Mouse (Mus musculus) hematopoietic stem cell, adult 5-6 weeks (primary cell): ENCODE results near the gene Rpl19. TPM values are rescaled to one million over a fixed set of nuclear protein-coding genes. Genes with fewer than 3 reads are reported as not detected.

Source experiments
- ATAC-seq, 2 experiments: fragments of 125-278 bp in 1 of 2; replicated peaks in 1 of 2; 2 replicates each; pipeline ENCODE4 v1.8.0; 2016 to 2017; ENCODE audit warnings: inconsistent platforms in 2 of 2, mild to moderate bottlenecking in 2 of 2, moderate number of reproducible peaks in 2 of 2, low read depth in 1 of 2, moderate TSS enrichment in 1 of 2; ENCODE audit not compliant: low FRiP score in 2 of 2, poor library complexity in 2 of 2, severe bottlenecking in 2 of 2, insufficient read depth in 1 of 2, low TSS enrichment in 1 of 2
- total RNA-seq: library from RNA; stranded (forward); fragments of 172-1452, 232-1000 nt; gene quantifications from 2 replicates; pipeline ENCODE4 v1.2.3, GENCODE M21; 2017

The Rpl19 gene
- total RNA-seq, 1 experiment from 2014 or later = 1,707 TPM

GRCm38 (mm10) chr11:98037871-98038270 lies 11.4 kb downstream of the Rpl19 start:
- ATAC-seq = no peak

DNA sequence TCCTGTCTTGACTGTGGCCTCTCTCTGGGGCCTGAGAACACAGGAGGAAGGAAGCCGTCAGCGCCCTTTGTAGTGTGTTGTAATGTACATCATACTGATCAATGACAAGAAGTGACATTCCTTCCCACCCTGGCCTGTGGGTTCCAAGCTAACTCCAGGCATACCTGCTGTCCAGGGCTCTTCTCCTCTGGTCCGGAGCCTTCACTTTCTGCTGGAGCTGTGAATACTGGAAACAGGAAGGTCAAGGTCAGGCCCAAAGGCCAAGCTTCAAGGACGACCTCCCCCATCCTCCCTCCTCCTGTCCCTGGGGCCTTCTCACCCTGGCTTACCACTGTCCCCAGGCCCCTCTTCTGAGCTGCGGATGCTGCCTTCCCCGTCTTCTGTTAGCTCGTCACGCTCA lies 14.5 kb downstream of the Rpl19 start:
- no peak for ATAC-seq

- no peak for ATAC-seq
Measured at GRCm38 (mm10) chr11:98042741-98043140, 16.2 kb downstream of the Rpl19 start.

DNA sequence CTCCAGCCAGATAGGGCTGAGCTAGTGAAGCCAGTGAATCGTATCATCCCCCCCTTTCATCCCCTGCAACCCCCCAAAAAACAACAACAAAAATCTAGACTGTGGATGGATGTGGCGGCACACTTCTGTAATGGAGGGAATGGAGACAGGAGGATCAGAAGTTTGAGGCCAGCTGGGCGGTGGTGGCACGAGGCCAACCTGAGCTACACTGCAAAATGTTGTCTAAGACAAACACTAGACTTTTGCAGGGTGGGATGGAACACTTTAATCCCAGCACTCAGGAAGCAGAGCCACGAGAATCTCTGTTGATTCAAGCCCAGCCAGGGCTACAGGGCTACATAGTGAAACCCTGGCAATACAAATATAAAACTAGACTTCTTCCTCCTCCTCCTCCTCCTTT lies 17.6 kb downstream of the Rpl19 start:
- no peak for ATAC-seq

- no peak for ATAC-seq
Measured at GRCm38 (mm10) chr11:98045596-98045995, 19.1 kb downstream of the Rpl19 start.

DNA sequence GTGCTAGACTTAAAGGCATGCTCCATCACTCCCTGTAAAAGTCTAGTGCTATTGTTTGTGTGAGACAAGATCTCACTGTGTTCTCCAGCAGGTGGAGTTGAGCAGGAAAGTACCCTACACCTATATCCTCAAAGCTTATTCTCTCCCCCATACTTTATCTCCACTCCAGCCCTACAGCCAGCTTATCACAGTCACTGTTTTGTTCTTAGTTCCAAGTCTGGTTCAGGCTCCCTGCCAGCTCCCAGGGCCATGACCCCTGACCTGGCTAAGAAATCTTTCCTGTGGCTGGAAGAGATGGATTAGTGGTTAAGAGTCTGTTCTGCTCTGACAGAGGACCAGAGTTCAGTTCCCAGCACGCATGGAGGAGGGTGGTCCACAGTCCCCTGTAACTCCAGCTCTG lies 20.0 kb downstream of the Rpl19 start:
- no peak for ATAC-seq

GRCm38 (mm10) chr11:98047745-98048144 lies 21.2 kb downstream of the Rpl19 start:
- no peak for ATAC-seq

DNA sequence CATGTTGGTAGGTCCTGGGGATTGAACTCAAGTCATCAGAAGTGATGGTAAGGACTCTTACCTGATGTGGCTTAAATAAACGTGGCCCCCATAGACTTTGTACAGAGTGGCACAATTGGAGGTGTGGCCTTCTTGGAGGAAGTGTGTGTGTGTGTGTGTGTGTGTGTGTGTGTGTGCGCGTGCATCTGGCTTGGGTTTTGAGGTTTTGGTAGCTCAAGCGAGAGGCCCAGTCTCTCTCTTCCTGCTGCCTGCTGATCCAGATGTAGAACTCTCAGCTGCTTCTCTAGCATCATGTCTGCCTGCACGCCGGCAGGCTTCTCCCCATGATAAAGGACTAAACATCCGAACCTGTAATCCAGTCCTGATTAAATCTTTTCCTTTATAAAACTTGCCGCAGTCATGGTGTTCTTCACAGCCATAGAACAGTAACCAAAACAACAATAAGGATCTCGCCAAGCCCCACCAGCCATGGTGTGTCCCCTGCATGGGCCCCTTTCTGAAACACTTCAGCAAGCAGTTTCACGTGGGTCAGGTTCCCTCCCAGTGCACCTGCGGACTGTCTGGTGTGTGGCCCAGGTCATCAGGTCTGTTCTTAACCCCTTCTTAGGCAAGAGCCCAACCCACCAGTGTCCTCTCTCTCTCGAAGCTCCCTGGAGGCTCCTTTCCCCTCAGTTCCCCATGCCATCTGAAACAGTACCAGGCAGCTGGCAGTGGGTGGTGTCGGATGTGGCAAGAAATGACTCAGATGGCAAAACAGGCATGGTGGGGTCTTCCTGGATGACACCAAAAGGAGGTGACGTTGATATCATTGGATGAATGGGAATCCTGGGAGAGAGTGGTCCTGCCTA lies 23.4 kb downstream of the Rpl19 start:
- ATAC-seq = no peak

GRCm38 (mm10) chr11:98050520-98050815 lies 24.0 kb downstream of the Rpl19 start:
- ATAC-seq = no peak

- no peak for ATAC-seq
Measured at GRCm38 (mm10) chr11:98050940-98051339, 24.4 kb downstream of the Rpl19 start.

GRCm38 (mm10) chr11:98051611-98052128 lies 25.2 kb downstream of the Rpl19 start:
- ATAC-seq = no peak

GRCm38 (mm10) chr11:98052129-98052988 lies 25.8 kb downstream of the Rpl19 start:
- no peak for ATAC-seq

DNA sequence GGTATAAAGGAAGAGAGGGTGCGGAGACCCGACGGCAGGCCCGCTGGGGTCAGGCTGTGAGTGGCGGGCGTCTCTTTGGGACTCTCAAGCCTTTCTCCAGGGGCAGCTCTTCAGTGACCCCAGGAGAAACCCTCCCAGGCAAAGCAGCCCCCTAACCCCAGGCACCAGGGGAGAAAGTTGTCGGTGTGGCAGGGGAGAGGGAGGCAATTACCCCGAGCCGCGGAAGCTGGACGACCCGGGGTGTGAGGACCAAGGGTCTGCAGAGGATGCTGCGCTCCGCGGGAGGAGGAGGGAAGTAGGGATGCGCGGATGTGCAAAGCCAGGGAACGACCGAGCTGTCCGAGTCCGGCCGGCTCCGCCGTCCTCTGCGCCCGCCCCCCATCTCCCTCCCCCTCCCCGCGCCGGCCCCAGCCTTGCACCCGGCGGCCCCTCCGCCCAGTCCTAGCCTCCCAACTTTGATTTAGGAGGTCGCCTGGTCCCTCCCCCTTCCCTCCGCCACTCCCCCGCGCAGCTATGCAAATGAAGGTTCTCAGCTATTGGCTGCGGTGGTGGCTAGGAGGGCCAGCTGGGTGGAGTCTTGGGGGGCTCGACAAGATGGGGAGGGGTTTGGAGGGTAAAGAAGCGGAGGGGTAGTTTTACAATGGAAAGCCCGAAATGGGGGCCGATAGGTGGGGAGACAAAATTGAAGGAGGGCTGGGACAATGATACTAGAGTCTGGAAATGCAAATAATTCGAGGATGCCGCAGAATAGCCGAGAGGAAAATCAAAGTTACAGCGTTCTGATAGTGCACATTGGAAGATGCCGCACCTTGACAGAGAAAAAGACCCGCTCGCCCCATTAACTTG lies 26.7 kb downstream of the Rpl19 start, which contains the start of gene Stac2:
Gene Stac2 (minus strand): TSS at position 474 of the 846 bp plus-strand sequence.
- peak in 1 of 2 experiments; percentile 37; a peak in 1 of 4 replicates for ATAC-seq

DNA sequence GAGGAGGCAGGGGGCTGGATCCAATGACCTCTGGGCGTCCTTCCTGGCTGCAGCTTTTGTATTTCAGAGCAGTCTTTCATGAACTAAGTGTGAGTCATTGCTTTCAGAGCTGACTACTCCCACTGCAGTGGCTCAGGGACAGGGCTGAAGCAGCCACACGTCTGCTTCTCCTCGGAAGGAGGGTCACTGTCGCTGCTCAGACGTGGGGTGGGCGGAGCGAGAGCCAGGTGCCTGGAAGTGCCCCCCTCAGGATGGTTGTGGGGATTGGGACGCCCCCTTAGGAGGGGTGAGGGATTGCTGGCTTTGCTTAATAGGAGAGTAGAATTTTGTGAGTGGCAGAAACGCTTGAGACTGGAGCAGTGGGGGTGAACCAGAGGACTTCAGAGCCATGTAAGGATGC lies 31.0 kb downstream of the Rpl19 start:
- no peak for ATAC-seq

GRCm38 (mm10) chr11:98057998-98058397 lies 31.5 kb downstream of the Rpl19 start:
- ATAC-seq = 0 out of 4 replicates have a peak, but pooled peaks of 1 of the 2 experiments have one; percentile 19

GRCm38 (mm10) chr11:98059662-98060061 lies 33.2 kb downstream of the Rpl19 start:
- ATAC-seq = no peak

DNA sequence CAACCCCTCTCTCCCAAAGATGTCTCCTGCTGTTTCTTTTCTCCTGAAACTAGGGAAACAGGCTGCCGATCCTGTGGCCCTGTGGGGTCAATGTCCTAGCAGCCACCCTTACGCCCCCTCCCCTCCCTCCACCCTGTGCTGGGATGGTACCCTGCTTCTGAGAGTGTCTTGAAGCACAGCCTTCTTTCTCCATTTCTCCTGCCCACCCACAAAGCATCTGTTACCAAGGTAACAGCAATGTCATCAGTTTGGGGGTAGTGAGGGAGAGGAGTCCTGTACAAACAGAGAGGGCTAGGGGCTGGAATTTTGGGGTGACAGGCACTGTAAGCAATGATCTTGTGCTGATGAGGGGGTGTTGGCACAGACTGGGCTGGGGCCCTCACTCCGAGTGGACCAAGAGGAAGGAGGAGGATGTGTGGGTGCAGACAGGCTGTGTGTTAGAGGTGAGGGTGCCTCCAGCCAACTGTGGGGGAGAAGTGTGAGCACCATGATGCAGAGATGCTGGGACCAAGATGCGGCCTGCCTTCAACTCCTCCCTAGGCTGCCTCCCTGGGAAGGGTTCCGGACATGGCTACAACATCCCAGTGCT lies 33.7 kb downstream of the Rpl19 start:
- no peak for ATAC-seq
